Mouse (Mus musculus) ES-Bruce4 (cell line): ENCODE results near the gene Selenoh.

Source experiments
- CTCF ChIP-seq: IDR thresholded peaks from one replicate; pipeline ENCODE4 v1.8.1; 2011; ENCODE audit warnings: low read depth, low read length
- EP300 ChIP-seq: IDR thresholded peaks from 2 replicates; pipeline ENCODE4 v1.6.1; 2011; ENCODE audit warnings: low read depth, low read length; ENCODE audit not compliant: insufficient read depth
- POLR2A ChIP-seq: IDR thresholded peaks from one replicate; pipeline ENCODE4 v1.8.1; 2011; ENCODE audit warnings: low read length; ENCODE audit not compliant: insufficient read depth

GRCm38 (mm10) chr2:84624201-84624600, 46.4 kb downstream of the Selenoh start:
- no peak for TF ChIP-seq POLR2A
- TF ChIP-seq CTCF: no peak
- TF ChIP-seq EP300: no peak
